Mouse (Mus musculus): Measurements from ENCODE around the gene Fam187b.

Fam187b gene

GRCm38 (mm10) chr7:30958109-30958865 is 15.3 kb upstream of the Fam187b start:
- no peak for DNase-seq (ENCODE audit: extremely low read depth, insufficient read length, low spot score)

- no peak for DNase-seq (ENCODE audit: extremely low read depth, insufficient read length, low spot score)
Measured at GRCm38 (mm10) chr7:30958866-30959487, 14.6 kb upstream of the Fam187b start.

GRCm38 (mm10) chr7:30959786-30960349 is 13.7 kb upstream of the Fam187b start:
- DNase-seq (ENCODE audit: extremely low read depth, insufficient read length, low spot score), result no peak

- no peak for DNase-seq (ENCODE audit: extremely low read depth, insufficient read length, low spot score)
Measured at GRCm38 (mm10) chr7:30962862-30963261, 10.7 kb upstream of the Fam187b start.

GRCm38 (mm10) chr7:30964366-30964765 is 9.2 kb upstream of the Fam187b start:
- no peak for DNase-seq (ENCODE audit: extremely low read depth, insufficient read length, low spot score)

GRCm38 (mm10) chr7:30965677-30966076 is 7.9 kb upstream of the Fam187b start:
- no peak for DNase-seq (ENCODE audit: extremely low read depth, insufficient read length, low spot score)

GRCm38 (mm10) chr7:30966657-30967056 is 6.9 kb upstream of the Fam187b start:
- DNase-seq (ENCODE audit: extremely low read depth, insufficient read length, low spot score), result no peak

- DNase-seq (ENCODE audit: extremely low read depth, insufficient read length, low spot score), result no peak
Measured at GRCm38 (mm10) chr7:30968611-30969010, 5.0 kb upstream of the Fam187b start.

- DNase-seq (ENCODE audit: extremely low read depth, insufficient read length, low spot score), result no peak
Measured at GRCm38 (mm10) chr7:30969174-30969573, 4.4 kb upstream of the Fam187b start.

- DNase-seq (ENCODE audit: extremely low read depth, insufficient read length, low spot score), result no peak
Measured at GRCm38 (mm10) chr7:30971901-30972300, 1.7 kb upstream of the Fam187b start.

- no peak for DNase-seq (ENCODE audit: extremely low read depth, insufficient read length, low spot score)
Measured at GRCm38 (mm10) chr7:30972426-30973250, 952 bp upstream of the Fam187b start.

GRCm38 (mm10) chr7:30973251-30973500 is 414 bp upstream of the Fam187b start, which contains the start of gene Lsr:
Gene Lsr (minus strand): TSS chr7:30973464.
- no peak for DNase-seq (ENCODE audit: extremely low read depth, insufficient read length, low spot score)

- DNase-seq (ENCODE audit: extremely low read depth, insufficient read length, low spot score), result no peak
Measured at GRCm38 (mm10) chr7:30981703-30982102, 8.1 kb downstream of the Fam187b start.

GRCm38 (mm10) chr7:30985357-30985756 is 11.8 kb downstream of the Fam187b start:
- DNase-seq (ENCODE audit: extremely low read depth, insufficient read length, low spot score), result no peak

- DNase-seq (ENCODE audit: extremely low read depth, insufficient read length, low spot score), result no peak
Measured at GRCm38 (mm10) chr7:30988519-30989162, 15.1 kb downstream of the Fam187b start.

- no peak for DNase-seq (ENCODE audit: extremely low read depth, insufficient read length, low spot score)
Measured at GRCm38 (mm10) chr7:30992148-30992547, 18.6 kb downstream of the Fam187b start.

- DNase-seq (ENCODE audit: extremely low read depth, insufficient read length, low spot score), result no peak
Measured at GRCm38 (mm10) chr7:30993986-30994385, 20.4 kb downstream of the Fam187b start.

GRCm38 (mm10) chr7:30996491-30996890 is 22.9 kb downstream of the Fam187b start:
- no peak for DNase-seq (ENCODE audit: extremely low read depth, insufficient read length, low spot score)

GRCm38 (mm10) chr7:31000505-31001020 is 27.0 kb downstream of the Fam187b start:
- peak; percentile 71 for DNase-seq (ENCODE audit: extremely low read depth, insufficient read length, low spot score)

- DNase-seq (ENCODE audit: extremely low read depth, insufficient read length, low spot score), result peak; percentile 53
Measured at GRCm38 (mm10) chr7:31002650-31003049, 29.1 kb downstream of the Fam187b start.

- no peak for DNase-seq (ENCODE audit: extremely low read depth, insufficient read length, low spot score)
Measured at GRCm38 (mm10) chr7:31007775-31008174, 34.2 kb downstream of the Fam187b start.
